Mouse (Mus musculus) limb, embryonic 14.5 days (tissue): ENCODE measurements around the gene Prickle1. TPM values are rescaled to one million over a fixed set of nuclear protein-coding genes. Genes with fewer than 3 reads are reported as not detected.

Experiments used
- ATAC-seq: fragments of 200-750 bp; cut with Nextera tagmentation; 2 replicates; pipeline ENCODE4 v1.8.0; 2017; ENCODE audit warnings: low read depth, moderate number of reproducible peaks, moderate TSS enrichment; ENCODE audit not compliant: low FRiP score
- DNase-seq: peaks from one replicate; pipeline ENCODE4 v3.0.0-alpha.2; 2015; ENCODE audit warnings: low spot score
- H3K27ac ChIP-seq: fragments of 300-500 bp; sonication (generic); replicated peaks from 2 replicates; pipeline ENCODE4 v1.5.1; 2014; ENCODE audit warnings: low read depth, mild to moderate bottlenecking, low read length, moderate library complexity, mixed read lengths
- H3K27me3 ChIP-seq: fragments of 300-500 bp; sonication (generic); 2 replicates; pipeline ENCODE4 v1.6.1; 2014; ENCODE audit warnings: low read length, mixed read lengths; ENCODE audit not compliant: control insufficient read depth, insufficient read depth
- H3K36me3 ChIP-seq: fragments of 300-500 bp; sonication (generic); 2 replicates; pipeline ENCODE4 v1.6.1; 2014; ENCODE audit warnings: mild to moderate bottlenecking, low read length, moderate library complexity, mixed read lengths; ENCODE audit not compliant: control insufficient read depth, insufficient read depth
- H3K4me1 ChIP-seq: fragments of 300-500 bp; sonication (generic); 2 replicates; pipeline ENCODE4 v1.6.1; 2014; ENCODE audit warnings: antibody characterized with exemption, low read length, mixed read lengths; ENCODE audit not compliant: control insufficient read depth, insufficient read depth
- H3K4me2 ChIP-seq: fragments of 300-500 bp; sonication (generic); replicated peaks from 2 replicates; pipeline ENCODE4 v1.6.1; 2014; ENCODE audit warnings: low read depth, mild to moderate bottlenecking, low read length, moderate library complexity; ENCODE audit not compliant: severe bottlenecking
- H3K4me3 ChIP-seq: fragments of 300-500 bp; sonication (generic); replicated peaks from 2 replicates; pipeline ENCODE4 v1.5.1; 2014; ENCODE audit warnings: low read length
- H3K9ac ChIP-seq: fragments of 300-500 bp; sonication (generic); 2 replicates; pipeline ENCODE4 v1.6.1; 2014; ENCODE audit warnings: mild to moderate bottlenecking, low read depth, low read length, moderate library complexity; ENCODE audit not compliant: severe bottlenecking
- H3K9me3 ChIP-seq: fragments of 300-500 bp; sonication (generic); 2 replicates; pipeline ENCODE4 v1.6.1; 2016; ENCODE audit warnings: low read length; ENCODE audit not compliant: control insufficient read depth
- POLR2A ChIP-seq: fragments of 200-500 bp; IDR thresholded peaks from 2 replicates; pipeline ENCODE4 v1.8.0; 2012; ENCODE audit warnings: inconsistent platforms, mild to moderate bottlenecking, moderate library complexity, borderline replicate concordance; ENCODE audit not compliant: insufficient read depth, insufficient read length; ENCODE audit errors: extremely low read depth
- WGBS: fragments of 180-500 bp; shearing (Covaris S2); extraction: QIAGEN DNeasy Blood & Tissue Kit; methylation state at CpG from one replicate; pipeline ENCODE4 v1.1.7; 2014; 5-methylcytosine and 5-hydroxymethylcytosine counted together
- polyA plus RNA-seq, 2 experiments: library from polyadenylated mRNA; depleted of rRNA in 1 of 2; stranded (reverse) in 1 of 2; unstranded in 1 of 2; fragments of >200 nt; fragmentation: Nextera tagmentation in 1 of 2; extraction: Ambion mirVana in 1 of 2; gene quantifications; 2 replicates each; pipeline versions ENCODE4 v1.2.1 to v1.2.3; 2012 to 2014

The Prickle1 gene
- polyA plus RNA-seq, 2 experiments = 31.4 to 54.0 TPM

- Histone ChIP-seq H3K9ac (no peak overlapping the region), H3K27me3 (no peaks in the 10 kb centered on the region), H3K36me3 (0 out of 2 replicates have a peak, but pooled peaks cover 10% of the 10 kb centered on the region), H3K4me1 (peaks cover 12% of the 10 kb centered on the region), H3K4me2 (no peak overlapping the region), H3K4me3 (no peak overlapping the region), H3K27ac (no peak overlapping the region), H3K9me3 (no peaks in the 10 kb centered on the region)
- TF ChIP-seq POLR2A = no peak
- DNase-seq (no peak), ATAC-seq (no peak)
- 57% methylated on average over 3 of the region's 3 CpGs for WGBS
Observed at GRCm38 (mm10) chr15:93539415-93539814, 56.3 kb downstream of the Prickle1 start.

- H3K27me3 ChIP-seq = no peaks in the 10 kb centered on the region
- TF ChIP-seq POLR2A = no peak
- no peaks in the 10 kb centered on the region for H3K9me3 ChIP-seq
- no peak overlapping the region for H3K4me3 ChIP-seq
- H3K27ac ChIP-seq = no peak overlapping the region
- no peak overlapping the region for H3K4me2 ChIP-seq
- H3K4me1 ChIP-seq = peaks cover 19% of the 10 kb centered on the region
- ATAC-seq = no peak
- H3K36me3 ChIP-seq = 0 out of 2 replicates have a peak, but pooled peaks cover 10% of the 10 kb centered on the region
- no peak overlapping the region for H3K9ac ChIP-seq
- no peak for DNase-seq
- 79% methylated on average over 21 of the region's 21 CpGs for WGBS
Observed at GRCm38 (mm10) chr15:93538551-93539205, 57.0 kb downstream of the Prickle1 start.

- no peak overlapping the region for H3K4me2 ChIP-seq
- DNase-seq (no peak), ATAC-seq (no peak)
- H3K4me1 ChIP-seq = peaks cover 20% of the 10 kb centered on the region
- no peak overlapping the region; the same call in 1 of the 2 replicates for H3K27ac ChIP-seq
- H3K27me3 ChIP-seq = no peaks in the 10 kb centered on the region
- H3K9me3 ChIP-seq = no peaks in the 10 kb centered on the region
- H3K9ac ChIP-seq = no peak overlapping the region
- 0 out of 2 replicates have a peak, but pooled peaks cover 10% of the 10 kb centered on the region for H3K36me3 ChIP-seq
- no peak overlapping the region for H3K4me3 ChIP-seq
- no peak for TF ChIP-seq POLR2A
- 69% methylated on average over 7 of the region's 7 CpGs for WGBS
Observed at GRCm38 (mm10) chr15:93537745-93538144, 57.9 kb downstream of the Prickle1 start.

GRCm38 (mm10) chr15:93536191-93536590 lies 59.5 kb downstream of the Prickle1 start:
- DNase-seq (no peak), ATAC-seq (no peak)
- Histone ChIP-seq H3K27me3 (no peaks in the 10 kb centered on the region), H3K4me2 (no peak overlapping the region), H3K4me1 (peaks cover 20% of the 10 kb centered on the region), H3K27ac (no peak overlapping the region), H3K9ac (no peak overlapping the region), H3K9me3 (no peaks in the 10 kb centered on the region), H3K36me3 (0 out of 2 replicates have a peak, but pooled peaks cover 7% of the 10 kb centered on the region), H3K4me3 (no peak overlapping the region)
- no peak for TF ChIP-seq POLR2A
- WGBS = 59% methylated on average over 4 of the region's 4 CpGs

- no peak overlapping the region for H3K4me3 ChIP-seq
- H3K27me3 ChIP-seq = no peaks in the 10 kb centered on the region
- DNase-seq (no peak), ATAC-seq (no peak)
- H3K36me3 ChIP-seq = no peaks in the 10 kb centered on the region
- H3K4me2 ChIP-seq = no peak overlapping the region
- WGBS = 76% methylated on average over 3 of the region's 3 CpGs
- H3K27ac ChIP-seq = no peak overlapping the region
- H3K9me3 ChIP-seq = no peaks in the 10 kb centered on the region
- H3K4me1 ChIP-seq = peaks cover 14% of the 10 kb centered on the region
- no peak overlapping the region for H3K9ac ChIP-seq
- no peak for TF ChIP-seq POLR2A
Observed at GRCm38 (mm10) chr15:93530703-93531032, 65.0 kb downstream of the Prickle1 start.
